Mouse (Mus musculus) ES-E14 (cell line): ENCODE results near the gene Nav2. TPM values are rescaled to one million over a fixed set of nuclear protein-coding genes. Genes with fewer than 3 reads are reported as not detected.

Source experiments
- DNase-seq: peaks from one replicate; pipeline ENCODE4 v3.0.0-alpha.2; 2013; ENCODE audit warnings: low read depth, low spot score
- H3K27ac ChIP-seq: 2 replicates; pipeline ENCODE4 v1.5.1; 2012; ENCODE audit warnings: low read depth, mild to moderate bottlenecking, low read length, moderate library complexity, mixed read lengths; ENCODE audit not compliant: poor library complexity, insufficient read depth, severe bottlenecking
- H3K36me3 ChIP-seq: 2 replicates; pipeline ENCODE4 v1.6.1; 2012; ENCODE audit warnings: mild to moderate bottlenecking, low read length, moderate library complexity, mixed read lengths; ENCODE audit not compliant: control insufficient read depth, poor library complexity, insufficient read depth, severe bottlenecking
- H3K4me1 ChIP-seq, 2 experiments: fragments of 150-350 bp in 1 of 2; sonication (generic) in 1 of 2; 2 replicates each; pipeline ENCODE4 v1.6.1; 2012; ENCODE audit warnings: low read length in 2 of 2, mild to moderate bottlenecking in 1 of 2, mixed read lengths in 1 of 2; ENCODE audit not compliant: control insufficient read depth in 2 of 2, insufficient read depth in 2 of 2, poor library complexity in 1 of 2
- H3K4me3 ChIP-seq, 2 experiments: fragments of 150-350 bp in 1 of 2; sonication (generic) in 1 of 2; 2 replicates each; pipeline ENCODE4 v1.5.1; 2012; ENCODE audit warnings: low read length in 2 of 2, low read depth in 1 of 2, mild to moderate bottlenecking in 1 of 2, mixed read lengths in 1 of 2; ENCODE audit not compliant: insufficient read depth in 1 of 2, poor library complexity in 1 of 2, severe bottlenecking in 1 of 2
- H3K9ac ChIP-seq: 2 replicates; pipeline ENCODE4 v1.6.1; 2012; ENCODE audit warnings: low read depth, mild to moderate bottlenecking, low read length, mixed read lengths; ENCODE audit not compliant: poor library complexity, insufficient read depth, severe bottlenecking
- H3K9me3 ChIP-seq: fragments of 150-350 bp; sonication (generic); 2 replicates; pipeline ENCODE4 v1.6.1; 2012; ENCODE audit warnings: low read depth, mild to moderate bottlenecking, low read length; ENCODE audit not compliant: control insufficient read depth, insufficient read depth
- CHD2 ChIP-seq: IDR thresholded peaks from 2 replicates; pipeline ENCODE4 v1.6.1; 2014; ENCODE audit warnings: mild to moderate bottlenecking, low read depth, low read length, inconsistent platforms
- HCFC1 ChIP-seq: IDR thresholded peaks from 2 replicates; pipeline ENCODE4 v1.6.1; 2012; ENCODE audit warnings: low read length, inconsistent platforms, borderline replicate concordance; ENCODE audit not compliant: insufficient read depth
- MAFK ChIP-seq: IDR thresholded peaks from 2 replicates; pipeline ENCODE4 v1.6.1; 2014; ENCODE audit warnings: mild to moderate bottlenecking, low read depth, low read length, inconsistent platforms; ENCODE audit not compliant: insufficient read depth
- ZC3H11A ChIP-seq: IDR thresholded peaks from 2 replicates; pipeline ENCODE4 v1.6.1; 2012; ENCODE audit warnings: low read depth, mild to moderate bottlenecking, inconsistent platforms, low read length, borderline replicate concordance
- ZNF384 ChIP-seq: IDR thresholded peaks from 2 replicates; pipeline ENCODE4 v1.6.1; 2012; ENCODE audit warnings: low read depth, low read length, inconsistent platforms
- in situ Hi-C, 2 experiments: fragments of 600-800 bp; cut with MboI; formaldehyde crosslinking; loops; one replicate each; pipeline ENCODE4 v1.15.1; 2025; ENCODE audit warnings: low sequenced_read_pairs in 2 of 2, inconsistent platforms in 1 of 2; ENCODE audit not compliant: unreplicated experiment in 2 of 2
- total RNA-seq: library from RNA; depleted of rRNA; stranded (reverse); fragments of 300-350 nt; gene quantifications from 2 replicates; pipeline ENCODE4 v1.2.3, GENCODE M21; 2012; rRNA removed

The Nav2 gene
- 18.2 and 21.1 TPM in 2 replicates for total RNA-seq

- Histone ChIP-seq H3K36me3 (no peaks in the 10 kb centered on the region), H3K4me3 (no peak within 1 kb of the TSS), H3K9me3 (no peaks in the 10 kb centered on the region), H3K4me1 (peaks cover 0 to 2% of the 10 kb centered on the region in 2 experiments; a peak in 1 of 4 replicates), H3K27ac (no peak within 1 kb of the TSS), H3K9ac (no peak within 1 kb of the TSS)
- in situ Hi-C loops, result no loop called here
- no peak for DNase-seq
- TF ChIP-seq HCFC1, result no peak
- TF ChIP-seq MAFK, result no peak
- no peak for TF ChIP-seq ZC3H11A
- TF ChIP-seq CHD2, result no peak
- no peak for TF ChIP-seq ZNF384
Measured at GRCm38 (mm10) chr7:48908521-48909341, at the start of gene Nav2. Gene Nav2 (plus strand): TSS chr7:48908716.

- Histone ChIP-seq H3K4me3 (no peak overlapping the region), H3K9ac (no peak overlapping the region), H3K9me3 (no peaks in the 10 kb centered on the region), H3K27ac (no peak overlapping the region), H3K36me3 (no peaks in the 10 kb centered on the region), H3K4me1 (no peaks in the 10 kb centered on the region)
- no peak for TF ChIP-seq CHD2
- TF ChIP-seq ZNF384, result no peak
- TF ChIP-seq HCFC1, result no peak
- no peak for TF ChIP-seq MAFK
- no peak for TF ChIP-seq ZC3H11A
- in situ Hi-C loops, result no loop called here
- no peak for DNase-seq
Measured at GRCm38 (mm10) chr7:48859362-48859761, 49.2 kb upstream of the Nav2 start.

GRCm38 (mm10) chr7:48860948-48861347, 47.6 kb upstream of the Nav2 start:
- no peak for DNase-seq
- Histone ChIP-seq H3K9ac (no peak overlapping the region), H3K9me3 (no peaks in the 10 kb centered on the region), H3K27ac (no peak overlapping the region), H3K36me3 (no peaks in the 10 kb centered on the region; the same call in 1 of the 2 replicates), H3K4me3 (no peak overlapping the region), H3K4me1 (no peaks in the 10 kb centered on the region)
- TF ChIP-seq ZNF384, result no peak
- TF ChIP-seq ZC3H11A, result no peak
- no peak for TF ChIP-seq MAFK
- TF ChIP-seq CHD2, result no peak
- TF ChIP-seq HCFC1, result no peak
- in situ Hi-C loops, result no loop called here

- no peaks in the 10 kb centered on the region for H3K4me1 ChIP-seq
- H3K27ac ChIP-seq, result no peak overlapping the region
- H3K9ac ChIP-seq, result no peak overlapping the region
- H3K9me3 ChIP-seq, result no peaks in the 10 kb centered on the region
- TF ChIP-seq HCFC1, result no peak
- TF ChIP-seq MAFK, result no peak
- TF ChIP-seq CHD2, result no peak
- TF ChIP-seq ZC3H11A, result no peak
- TF ChIP-seq ZNF384, result no peak
- H3K4me3 ChIP-seq, result no peak overlapping the region
- DNase-seq, result no peak
- no peaks in the 10 kb centered on the region; the same call in 1 of the 2 replicates for H3K36me3 ChIP-seq
- in situ Hi-C loops, result no loop called here
Measured at GRCm38 (mm10) chr7:48861796-48862195, 46.7 kb upstream of the Nav2 start.
